Mouse (Mus musculus) liver, postnatal 0 days (tissue): Measurements from ENCODE around the gene Capzb.

ENCODE experiments used
- CTCF ChIP-seq: sonication (generic); IDR thresholded peaks from 2 replicates; pipeline ENCODE4 v1.5.1; 2016; ENCODE audit warnings: antibody characterized with exemption, low read depth
- EP300 ChIP-seq: IDR thresholded peaks from 2 replicates; pipeline ENCODE4 v1.6.1; 2016; ENCODE audit warnings: antibody characterized with exemption, low read depth, mild to moderate bottlenecking

DNA sequence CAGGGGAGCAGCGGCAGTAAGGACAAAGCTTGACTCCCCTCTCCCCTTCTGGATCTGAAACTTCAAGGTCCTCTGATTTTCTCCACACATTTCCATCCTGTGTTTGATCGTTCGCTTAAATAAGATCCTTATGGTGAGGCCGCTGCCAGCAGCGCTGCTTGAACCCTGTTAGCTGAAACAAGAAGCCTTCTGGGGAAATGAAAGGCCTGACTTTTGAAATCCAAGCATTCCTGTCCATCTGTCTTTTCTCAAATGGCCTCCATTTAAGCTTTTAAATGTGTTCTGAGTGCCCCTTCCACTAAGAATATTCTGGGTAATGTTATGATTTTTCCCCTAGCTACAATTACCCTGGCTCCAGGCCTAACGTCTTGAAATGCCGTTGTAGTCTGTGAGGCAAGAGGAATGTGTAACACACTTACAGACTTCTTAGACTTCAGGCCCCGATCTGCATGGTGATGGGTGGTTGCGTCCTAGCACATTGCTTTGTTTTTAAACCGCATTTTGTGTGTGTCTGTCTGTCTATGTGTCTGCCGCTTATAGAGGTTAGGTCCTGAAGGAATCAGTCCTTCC is 66.7 kb downstream of the Capzb start:
- TF ChIP-seq CTCF (no peak), EP300 (no peak)
